Mouse (Mus musculus): ENCODE results near the gene Kcnj11. TPM values are rescaled to one million over a fixed set of nuclear protein-coding genes. Genes with fewer than 3 reads are reported as not detected.

Kcnj11 gene
- total RNA-seq (2021), result 10 to 100 TPM; 19.4 to 21.3 TPM
- long read RNA-seq, experiment 1, transcript Kcnj11-205 (1 exons, 3,142 nt), result major isoform, 11 of 13 reads
- long read RNA-seq, experiment 1, partial matches to known transcripts, result 0 of 13 reads
- long read RNA-seq, experiment 1, other reads (novel, unspliced or antisense), result 0 of 13 reads
- long read RNA-seq, experiment 2, transcript Kcnj11-205 (1 exons, 3,142 nt), result major isoform, 14 of 17 reads
- long read RNA-seq, experiment 2, partial matches to known transcripts, result 0 of 17 reads
- long read RNA-seq, experiment 2, other reads (novel, unspliced or antisense), result 0 of 17 reads

- DNase-seq (ENCODE audit: low spot score in 2 of 2), result peak; percentile 71 to 80
These were observed at the start of gene Kcnj11 for GRCm38 (mm10) chr7:46100563-46100962. Gene Kcnj11, minus strand, starts transcription at chr7:46100764.

GRCm38 (mm10) chr7:46147417-46147816 is 46.9 kb upstream of the Kcnj11 start:
- DNase-seq (ENCODE audit: low spot score in 2 of 2), result no peak

- no peak for DNase-seq (ENCODE audit: low spot score in 2 of 2)
These were observed 46.2 kb upstream of the Kcnj11 start for GRCm38 (mm10) chr7:46146675-46147308.

GRCm38 (mm10) chr7:46144061-46144460 is 43.5 kb upstream of the Kcnj11 start:
- DNase-seq (ENCODE audit: low spot score in 2 of 2), result peak in 1 of 2 experiments; percentile 27

GRCm38 (mm10) chr7:46138329-46138930 is 37.9 kb upstream of the Kcnj11 start:
- DNase-seq (ENCODE audit: low spot score in 2 of 2), result no peak

- DNase-seq (ENCODE audit: low spot score in 2 of 2), result no peak
These were observed 33.3 kb upstream of the Kcnj11 start for GRCm38 (mm10) chr7:46133858-46134257.

- DNase-seq (ENCODE audit: low spot score in 2 of 2), result no peak
These were observed 31.7 kb upstream of the Kcnj11 start for GRCm38 (mm10) chr7:46132229-46132628.

GRCm38 (mm10) chr7:46131806-46132205 is 31.2 kb upstream of the Kcnj11 start:
- DNase-seq (ENCODE audit: low spot score in 2 of 2), result peak; percentile 48 to 59

GRCm38 (mm10) chr7:46131266-46131665 is 30.7 kb upstream of the Kcnj11 start:
- DNase-seq (ENCODE audit: low spot score in 2 of 2), result peak in 1 of 2 experiments; percentile 31

GRCm38 (mm10) chr7:46130723-46131122 is 30.2 kb upstream of the Kcnj11 start:
- no peak for DNase-seq (ENCODE audit: low spot score in 2 of 2)

GRCm38 (mm10) chr7:46129463-46130179 is 29.1 kb upstream of the Kcnj11 start:
- no peak for DNase-seq (ENCODE audit: low spot score in 2 of 2)

- no peak for DNase-seq (ENCODE audit: low spot score in 2 of 2)
These were observed 27.6 kb upstream of the Kcnj11 start for GRCm38 (mm10) chr7:46128196-46128595.

GRCm38 (mm10) chr7:46125340-46125739 is 24.8 kb upstream of the Kcnj11 start:
- no peak for DNase-seq (ENCODE audit: low spot score in 2 of 2)

GRCm38 (mm10) chr7:46124460-46124859 is 23.9 kb upstream of the Kcnj11 start:
- DNase-seq (ENCODE audit: low spot score in 2 of 2), result no peak

- DNase-seq (ENCODE audit: low spot score in 2 of 2), result no peak
These were observed 22.4 kb upstream of the Kcnj11 start for GRCm38 (mm10) chr7:46122964-46123363.

GRCm38 (mm10) chr7:46117035-46117434 is 16.5 kb upstream of the Kcnj11 start:
- DNase-seq (ENCODE audit: low spot score in 2 of 2), result no peak

GRCm38 (mm10) chr7:46116118-46116581 is 15.6 kb upstream of the Kcnj11 start:
- DNase-seq (ENCODE audit: low spot score in 2 of 2), result no peak

GRCm38 (mm10) chr7:46113435-46113834 is 12.9 kb upstream of the Kcnj11 start:
- no peak for DNase-seq (ENCODE audit: low spot score in 2 of 2)

- no peak for DNase-seq (ENCODE audit: low spot score in 2 of 2)
These were observed 11.4 kb upstream of the Kcnj11 start for GRCm38 (mm10) chr7:46111938-46112337.

- DNase-seq (ENCODE audit: low spot score in 2 of 2), result no peak
These were observed 10.8 kb upstream of the Kcnj11 start for GRCm38 (mm10) chr7:46111212-46111817.

- DNase-seq (ENCODE audit: low spot score in 2 of 2), result no peak
These were observed 9.5 kb upstream of the Kcnj11 start for GRCm38 (mm10) chr7:46110079-46110478.

All from layer of hippocampus, postnatal 14 days (tissue).